Mouse (Mus musculus): ENCODE measurements at regions not wholly inside any gene's neighbourhood (a gene's known extent, or its start where the extent isn't known, plus 50 kb on each side); places are given as distances from the start of the nearest gene placed in this dataset.

- DNase-seq (ENCODE audit: low read depth) = no peak
Measured at GRCm38 (mm10) chr4:135632443-135632842, 53.6 kb upstream of the Ifnlr1 start.

- no peak for DNase-seq (ENCODE audit: low read depth)
Measured at GRCm38 (mm10) chr4:135629793-135630569, 56.1 kb upstream of the Ifnlr1 start.

- no peak for DNase-seq (ENCODE audit: low read depth)
Measured at GRCm38 (mm10) chr4:135626461-135626860, 53.0 kb upstream of the Grhl3 start.

- DNase-seq (ENCODE audit: low read depth) = peak; percentile 32
Measured at GRCm38 (mm10) chr4:135623121-135623707, 49.8 kb upstream of the Grhl3 start.

Data from NIH3T3 (cell line).